In the genomic region with DNA sequence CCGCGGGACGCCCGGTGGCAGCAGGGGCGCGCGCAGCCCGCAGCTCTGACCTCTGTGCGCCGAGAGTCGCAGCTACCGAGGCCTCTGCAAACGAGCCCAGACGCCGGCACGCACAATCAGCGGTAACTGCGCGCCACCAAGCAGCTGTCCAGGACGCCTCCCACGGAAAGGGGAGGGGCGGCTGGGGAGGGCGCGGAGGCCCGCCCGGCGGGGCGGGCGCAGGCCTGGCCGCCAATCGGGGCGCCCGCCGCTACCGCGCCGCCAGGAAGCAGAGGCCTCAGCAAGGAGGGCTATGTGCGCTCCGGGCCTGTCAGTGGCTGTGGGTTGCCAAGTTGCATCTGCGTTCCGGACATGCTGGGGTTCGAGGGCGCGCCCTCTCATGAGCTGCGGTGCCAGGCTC, we compare ENCODE assay signal across 8 mouse cellular contexts.
DNase-seq lines count a peak whose midpoint lies in the region; ATAC-seq and TF ChIP-seq lines count a peak whose summit lies in the region.
"Not testable (repeated sequence)": the region's sequence is repeated elsewhere in the genome, so short reads cannot be mapped to it uniquely, and the experiment has no call there.

No protein-coding gene starts in this region.

- H3K27me3 ChIP-seq in E14TG2a.4 (ENCODE audit: insufficient read depth, low read length); forebrain, embryonic 12.5 days; kidney, adult 2 months (replicated peaks; ENCODE audit: control insufficient read depth, insufficient read depth, low read length); limb, embryonic 13.5 days: not testable (repeated sequence)

- not testable (repeated sequence) for H3K27ac ChIP-seq in forebrain, embryonic 12.5 days; kidney, adult 2 months (ENCODE audit: insufficient read depth, low read depth, low read length); limb, embryonic 13.5 days

- intact Hi-C loops in heart, postnatal 14 days (cut with DNase I) = not testable (repeated sequence)

- WGBS in forebrain, embryonic 12.5 days = 6% methylated on average over 33 of the region's 45 CpGs
- WGBS in kidney, adult 2 months = 7% methylated on average over 45 of the region's 45 CpGs
- 8% methylated on average over 38 of the region's 45 CpGs for WGBS in limb, embryonic 13.5 days

- TF ChIP-seq CTCF in E14TG2a.4 (conservative IDR thresholded peaks at IDR 0.05; ENCODE audit: low read length); kidney, adult 2 months (conservative IDR thresholded peaks at IDR 0.05; ENCODE audit: insufficient read depth, insufficient read length, low read depth, low read length): not testable (repeated sequence)

- ATAC-seq in forebrain, embryonic 12.5 days (ENCODE audit: low FRiP score); limb, embryonic 13.5 days (ENCODE audit: low FRiP score, low read depth): not testable (repeated sequence)

- not testable (repeated sequence) for H3K9ac ChIP-seq in forebrain, embryonic 12.5 days; limb, embryonic 13.5 days

- peak overlapping the region; percentile 76 for H3K4me3 ChIP-seq in E14TG2a.4 (replicated peaks; ENCODE audit: low read length)
- H3K4me3 ChIP-seq in forebrain, embryonic 12.5 days (replicated peaks) = 0 out of 2 replicates have a peak overlapping the region, but pooled peaks have one; percentile 4
- H3K4me3 ChIP-seq in kidney, adult 2 months (ENCODE audit: insufficient read depth, low read depth, low read length) = not testable (repeated sequence)
- H3K4me3 ChIP-seq in limb, embryonic 13.5 days = peak overlapping the region; percentile 40

- H3K4me2 ChIP-seq in forebrain, embryonic 12.5 days = not testable (repeated sequence)
- H3K4me2 ChIP-seq in limb, embryonic 13.5 days (replicated peaks) = peak overlapping the region; percentile 56

- not testable (repeated sequence) for H3K36me3 ChIP-seq in E14TG2a.4 (ENCODE audit: insufficient read depth, low read length); forebrain, embryonic 12.5 days (replicated peaks); kidney, adult 2 months (ENCODE audit: control insufficient read depth, insufficient read depth, low read length); limb, embryonic 13.5 days

- DNase-seq in adrenal gland, postnatal 25 days = peak; percentile 49
- peak; percentile 40 to 45 for DNase-seq in heart, postnatal 14 days
- peak; percentile 25 for DNase-seq in kidney, adult 2 months
- DNase-seq in neural tube, embryonic 10.5 days (ENCODE audit: extremely low spot score, low spot score) = peak; percentile 22
- DNase-seq in testis, postnatal 10 days (ENCODE audit: low spot score) = peak; percentile 52

- TF ChIP-seq POLR2A in kidney, adult 2 months (IDR thresholded peaks at IDR 0.05; ENCODE audit: low read depth, low read length) = not testable (repeated sequence)

- not testable (repeated sequence) for H3K9me3 ChIP-seq in E14TG2a.4 (ENCODE audit: low read length); limb, embryonic 13.5 days
- peaks cover 10% of the 10 kb centered on the region for H3K9me3 ChIP-seq in forebrain, embryonic 12.5 days

- H3K4me1 ChIP-seq in E14TG2a.4 (replicated peaks; ENCODE audit: low read depth, low read length); forebrain, embryonic 12.5 days; kidney, adult 2 months (ENCODE audit: control insufficient read depth, insufficient read depth, low read length); limb, embryonic 13.5 days: not testable (repeated sequence)
